Mouse (Mus musculus): ENCODE data around the gene Gm17359.

Gm17359 gene

DNA sequence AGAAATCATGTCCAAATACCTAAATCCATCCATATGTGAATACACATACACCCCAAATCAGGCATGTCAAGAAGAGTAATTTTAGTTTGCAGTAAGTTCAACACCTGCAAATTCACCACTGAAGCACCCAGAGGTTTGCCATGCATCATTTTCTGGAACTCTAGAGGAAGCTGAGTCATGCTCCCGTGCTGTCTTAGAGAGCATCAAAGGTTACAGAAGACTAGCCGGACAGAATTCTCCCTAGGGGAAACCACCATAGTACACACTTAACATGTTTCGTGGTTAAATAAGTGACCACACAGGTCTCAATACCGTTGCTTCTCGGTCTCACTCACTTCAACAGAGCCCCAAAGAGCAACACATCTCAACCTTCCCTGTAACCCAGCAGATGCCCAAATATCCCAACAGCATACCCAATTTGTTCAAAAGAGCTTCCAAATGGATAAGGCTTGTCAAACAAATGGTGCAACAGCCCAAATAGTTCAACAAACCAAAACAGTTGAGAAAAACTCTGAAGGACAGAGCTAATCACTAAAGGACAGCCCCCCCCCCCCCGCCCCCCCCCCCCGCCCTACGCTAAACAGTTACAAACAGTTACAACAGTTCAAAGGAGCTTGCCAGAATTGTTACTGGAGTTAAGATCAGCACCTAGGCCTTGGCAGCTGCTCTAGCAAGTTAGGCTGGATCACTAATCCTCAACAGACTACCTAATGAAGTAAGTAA is at the start of gene Gm17359:
Gene Gm17359, plus strand, starts transcription at position 618 of the 723 bp plus-strand sequence.
- no peak for DNase-seq (ENCODE audit: low spot score)

DNA sequence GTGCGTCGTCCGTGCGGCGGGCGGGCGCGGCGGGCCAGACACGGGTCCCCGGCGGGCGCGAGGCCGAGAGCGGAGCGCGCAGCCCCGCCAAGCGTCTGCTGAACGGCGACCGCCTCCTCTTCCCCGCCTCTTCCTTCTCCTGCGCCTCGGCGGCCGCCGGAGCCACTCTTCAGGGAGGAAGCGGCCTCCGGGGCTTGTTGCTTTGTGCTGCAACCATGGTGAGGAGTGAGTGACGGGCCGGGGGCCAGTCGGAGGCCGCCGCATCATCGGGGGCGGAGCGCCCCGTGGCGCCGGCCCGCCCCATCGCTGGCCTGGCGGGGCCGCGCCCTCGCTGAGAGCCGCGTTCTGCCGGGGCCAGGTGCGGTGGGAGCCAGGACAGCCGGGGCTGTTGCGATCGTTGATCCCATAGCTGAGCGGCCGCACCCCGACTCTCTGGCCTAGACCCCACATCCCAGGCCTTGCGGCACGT is 49.3 kb upstream of the Gm17359 start:
- peak; percentile 84 for DNase-seq (ENCODE audit: low spot score)

DNA sequence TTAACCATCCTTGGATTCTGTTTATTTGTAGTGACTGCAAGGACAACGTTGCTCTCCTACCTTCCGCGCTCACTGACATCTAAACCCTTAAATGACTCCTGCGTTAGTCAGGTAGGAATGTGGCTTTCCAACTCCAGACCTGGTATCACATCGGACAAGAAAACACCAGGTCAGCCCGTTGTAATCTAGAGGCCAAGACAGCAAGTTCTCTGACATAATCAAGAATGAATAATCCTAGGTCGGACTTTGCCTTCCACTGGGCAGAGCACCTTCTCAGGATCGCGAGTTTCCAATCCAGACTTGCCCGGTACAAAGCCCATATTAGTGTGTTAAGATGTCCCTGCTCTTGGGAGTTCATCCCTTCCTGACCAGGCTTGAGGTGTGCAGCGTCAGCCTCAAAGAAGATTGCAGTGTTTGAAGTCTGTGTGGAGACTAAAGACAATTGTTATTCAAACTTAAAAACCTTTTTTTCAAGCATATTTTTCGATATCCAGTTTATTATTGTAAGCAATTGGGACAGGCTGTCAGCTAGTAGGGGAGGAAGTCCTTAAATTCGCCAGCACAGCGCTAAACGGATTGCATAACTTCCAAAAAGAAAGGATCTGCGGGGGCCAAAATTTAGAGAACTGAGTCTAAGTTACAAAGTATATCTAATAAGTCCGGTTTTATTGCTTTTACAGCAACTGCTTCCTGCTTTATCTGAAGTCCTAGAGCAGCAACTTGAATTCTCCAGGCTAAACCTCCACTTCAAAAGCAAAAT is 48.6 kb upstream of the Gm17359 start:
- no peak for DNase-seq (ENCODE audit: low spot score)

DNA sequence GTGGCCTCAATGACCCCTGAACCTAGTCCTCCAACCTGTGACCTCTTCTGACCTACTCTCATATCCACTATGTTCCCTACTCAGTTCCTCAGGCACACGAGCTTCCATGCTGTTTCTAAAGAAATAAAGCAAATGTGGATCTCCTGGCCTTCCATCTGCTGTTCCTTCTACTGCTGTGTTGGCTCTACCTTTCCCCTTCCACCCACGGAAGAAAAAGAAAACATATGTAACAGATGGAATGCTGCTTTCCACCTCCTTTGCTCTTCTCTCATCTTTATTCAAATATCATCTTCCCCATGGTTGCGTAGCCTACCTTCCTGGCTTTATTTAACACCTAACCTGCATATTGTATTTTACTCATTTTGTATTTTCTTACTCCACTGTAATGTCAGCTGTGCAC is 47.4 kb upstream of the Gm17359 start:
- no peak for DNase-seq (ENCODE audit: low spot score)

DNA sequence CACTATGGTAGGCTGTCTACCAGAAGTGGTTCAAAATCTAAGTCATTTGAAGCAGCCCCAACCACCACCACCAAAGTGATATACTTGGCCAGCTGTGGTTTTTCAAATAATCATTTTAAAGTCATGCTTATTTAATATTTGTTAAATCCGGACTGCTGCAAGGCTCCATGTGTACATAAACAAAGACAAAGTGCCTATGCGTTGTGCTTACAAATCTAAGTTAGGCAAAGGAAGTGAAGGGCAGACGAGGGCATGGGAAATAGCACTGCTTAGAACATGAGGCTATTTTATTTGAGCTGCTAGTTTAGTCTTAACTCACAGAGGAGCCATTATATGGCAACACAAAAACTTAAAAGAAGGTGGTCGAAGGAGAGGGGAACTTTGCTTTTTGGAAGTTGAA is 43.4 kb upstream of the Gm17359 start:
- no peak for DNase-seq (ENCODE audit: low spot score)

DNA sequence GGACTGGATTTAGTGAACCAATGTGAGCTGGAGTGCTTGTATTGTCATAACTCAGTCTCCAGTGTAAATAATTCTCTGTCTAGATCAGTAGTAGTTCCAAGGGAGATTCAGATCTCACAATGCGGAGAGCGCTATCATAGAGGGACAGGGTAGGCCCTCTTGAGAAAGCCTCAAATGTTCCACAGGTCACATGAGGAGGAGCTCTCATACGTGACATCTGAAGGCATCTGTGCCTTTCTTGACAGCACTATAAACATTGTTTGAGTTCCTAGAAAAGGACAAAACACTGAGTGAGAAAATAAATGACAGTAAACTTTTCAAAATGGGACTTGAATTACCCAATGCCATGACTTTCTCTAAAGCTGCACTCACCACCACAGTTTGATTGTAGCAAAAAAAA is 41.8 kb upstream of the Gm17359 start:
- DNase-seq (ENCODE audit: low spot score), result no peak

DNA sequence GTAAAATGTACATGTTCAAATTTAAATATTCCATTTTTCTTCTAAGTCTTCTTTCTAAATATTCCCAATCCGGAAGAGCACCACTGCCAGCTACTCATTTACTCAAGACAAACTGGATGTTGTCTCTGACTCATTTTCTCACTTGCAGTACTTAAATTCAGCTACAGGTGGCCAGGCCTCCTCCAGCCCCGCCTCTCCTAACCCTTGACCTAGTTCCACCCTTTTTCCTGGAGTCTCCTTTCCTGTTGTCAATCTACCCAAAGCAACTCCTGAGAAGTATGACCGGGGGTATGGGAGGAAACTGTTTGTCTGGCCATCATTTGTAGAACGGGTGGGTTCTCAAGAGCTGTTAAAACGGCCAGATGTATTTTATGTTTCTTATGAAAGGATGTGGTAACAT is 40.4 kb upstream of the Gm17359 start:
- DNase-seq (ENCODE audit: low spot score), result no peak

DNA sequence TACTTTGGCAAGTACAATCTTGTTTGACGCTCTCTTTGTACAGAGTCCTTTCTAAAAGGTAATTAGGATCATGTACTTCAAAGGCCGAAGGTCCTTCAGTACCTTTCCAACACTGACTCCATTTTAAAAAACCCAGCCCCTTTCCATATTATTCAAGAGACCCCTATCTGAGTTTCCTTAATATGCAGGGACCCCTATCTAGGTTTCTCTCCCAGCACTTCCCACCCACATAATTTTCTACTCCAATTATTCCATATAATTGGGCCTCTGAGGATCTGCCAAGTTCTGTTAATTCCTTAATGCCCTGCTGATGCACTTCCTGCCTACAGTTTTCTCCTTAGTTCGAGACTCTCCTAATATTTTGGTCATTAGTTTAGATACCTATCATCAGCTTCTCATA is 39.9 kb upstream of the Gm17359 start:
- DNase-seq (ENCODE audit: low spot score), result no peak

DNA sequence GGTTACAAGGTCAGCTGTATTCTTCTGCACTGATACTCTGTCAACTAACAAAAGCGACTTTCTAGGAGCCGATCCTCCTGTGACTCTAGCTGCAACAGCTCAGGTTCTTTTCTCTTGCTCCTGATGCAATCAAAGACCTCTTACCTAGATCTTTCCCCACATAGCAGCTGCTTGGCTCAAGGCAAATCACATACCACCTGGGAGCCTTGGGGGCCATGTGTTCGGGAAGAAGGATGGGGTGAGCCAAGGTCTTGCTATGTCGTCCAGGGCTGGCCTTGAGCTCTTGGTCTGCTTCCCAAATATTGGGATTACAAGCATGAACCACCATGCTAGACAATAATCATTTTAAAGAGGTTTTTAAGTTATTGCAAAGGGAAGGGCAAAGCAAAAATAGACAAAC is 39.2 kb upstream of the Gm17359 start:
- no peak for DNase-seq (ENCODE audit: low spot score)

DNA sequence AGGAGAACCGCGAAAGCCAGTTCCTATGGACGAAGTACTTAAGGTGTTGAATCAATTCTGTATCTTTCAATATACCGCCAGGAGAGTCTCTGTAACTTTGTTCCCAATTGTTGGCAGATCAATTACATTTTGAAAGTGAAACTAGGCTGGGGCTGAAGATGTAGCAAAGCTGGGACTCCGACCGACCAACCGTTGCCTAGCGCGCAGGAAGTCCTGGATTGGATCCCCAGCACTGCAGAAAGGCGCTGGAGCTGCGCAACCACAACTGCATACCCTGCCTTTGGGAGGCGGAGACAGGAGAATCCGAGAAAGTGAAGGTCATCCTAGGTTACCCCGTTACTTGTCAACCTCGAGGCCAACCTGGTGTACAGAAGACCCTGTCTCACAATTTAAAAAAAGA is 37.1 kb upstream of the Gm17359 start:
- no peak for DNase-seq (ENCODE audit: low spot score)

DNA sequence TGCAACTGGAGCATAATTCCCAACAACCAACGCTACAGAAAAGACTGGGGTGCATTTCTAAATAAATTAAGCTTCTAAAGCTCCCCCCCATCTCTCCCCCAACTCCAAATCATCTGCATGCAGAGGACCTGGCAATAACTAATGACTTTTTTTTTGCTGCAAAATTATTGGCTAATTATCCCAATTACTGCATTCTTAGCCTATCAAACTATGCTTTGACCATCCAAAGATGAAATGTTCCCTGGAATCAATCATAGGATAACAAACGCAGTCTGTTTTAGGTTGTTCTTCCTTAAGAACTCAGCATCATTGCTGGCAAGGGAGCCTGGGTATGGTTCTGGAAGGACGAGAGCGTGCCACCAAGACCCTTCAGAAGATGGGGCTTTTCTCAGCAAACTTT is 27.9 kb upstream of the Gm17359 start:
- no peak for DNase-seq (ENCODE audit: low spot score)

DNA sequence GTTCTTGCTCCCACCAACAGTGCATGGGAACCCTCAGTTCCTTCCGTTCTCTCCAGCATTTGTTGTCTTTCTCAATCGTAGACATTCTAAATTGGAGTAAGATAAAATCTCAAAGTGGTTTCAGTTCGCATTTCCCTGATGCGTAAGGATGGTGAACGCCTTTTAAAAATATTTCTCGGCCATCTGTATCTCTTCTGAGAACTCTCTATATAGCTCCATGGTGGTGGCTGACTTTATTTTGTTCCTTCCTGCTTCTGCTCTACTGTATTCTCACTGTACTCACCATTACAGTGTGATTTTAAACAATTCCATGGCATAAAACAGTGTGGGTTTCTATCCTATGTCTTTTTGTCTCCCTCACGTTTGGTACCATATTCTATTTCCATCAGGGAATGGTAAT is 26.3 kb upstream of the Gm17359 start:
- DNase-seq (ENCODE audit: low spot score), result no peak

DNA sequence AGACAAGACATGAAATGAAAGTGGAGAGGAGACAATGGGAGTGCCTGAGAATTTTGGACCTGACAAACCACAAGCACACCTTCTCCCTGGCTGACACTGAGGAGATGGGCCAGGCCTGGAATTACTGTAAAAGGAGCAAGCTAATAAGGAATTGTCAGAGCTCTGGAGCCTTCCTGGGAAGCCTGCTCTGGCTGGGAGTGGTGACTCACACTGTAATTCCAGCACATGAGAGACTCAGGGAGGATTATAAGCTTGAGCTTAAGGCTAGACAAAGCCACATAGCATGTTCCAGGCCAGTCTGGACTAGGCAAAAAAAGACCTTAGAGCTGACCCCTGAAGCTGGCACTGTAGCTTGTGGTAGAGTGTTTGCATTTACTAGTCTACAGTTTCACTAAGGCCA is 24.6 kb upstream of the Gm17359 start:
- no peak for DNase-seq (ENCODE audit: low spot score)

DNA sequence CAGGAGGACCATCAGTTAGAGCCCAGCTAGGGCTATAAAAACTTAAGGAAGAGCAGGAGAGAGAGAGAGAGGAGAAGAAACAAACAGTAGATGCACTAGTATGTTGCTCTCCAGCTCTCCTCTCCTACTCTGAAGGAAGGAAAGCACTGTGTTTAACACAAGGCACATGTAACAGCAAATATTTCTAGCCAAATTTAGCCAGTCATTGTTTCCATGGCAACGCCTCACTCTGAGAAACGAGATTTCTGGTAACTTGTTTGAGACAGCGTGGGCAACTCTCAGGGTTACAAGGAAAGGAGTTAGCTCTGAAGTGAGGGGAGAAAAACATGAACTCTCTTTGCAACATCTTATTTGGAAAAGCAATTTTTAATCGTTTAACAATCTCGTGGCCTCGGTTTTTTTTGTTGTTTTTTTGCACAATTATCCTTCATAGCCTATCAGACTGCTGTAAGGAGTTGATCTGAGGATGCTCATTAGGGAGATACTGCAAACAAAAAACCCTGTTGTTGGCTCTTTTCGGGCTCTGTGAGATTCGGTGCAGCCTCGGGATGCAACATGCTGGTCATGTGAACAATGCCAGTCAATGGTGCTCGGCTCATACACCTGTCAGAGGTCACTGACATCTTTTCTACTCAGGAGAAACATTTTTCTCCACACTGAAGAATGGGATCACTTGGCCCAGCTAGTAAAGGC is 22.3 kb upstream of the Gm17359 start:
- DNase-seq (ENCODE audit: low spot score), result no peak

DNA sequence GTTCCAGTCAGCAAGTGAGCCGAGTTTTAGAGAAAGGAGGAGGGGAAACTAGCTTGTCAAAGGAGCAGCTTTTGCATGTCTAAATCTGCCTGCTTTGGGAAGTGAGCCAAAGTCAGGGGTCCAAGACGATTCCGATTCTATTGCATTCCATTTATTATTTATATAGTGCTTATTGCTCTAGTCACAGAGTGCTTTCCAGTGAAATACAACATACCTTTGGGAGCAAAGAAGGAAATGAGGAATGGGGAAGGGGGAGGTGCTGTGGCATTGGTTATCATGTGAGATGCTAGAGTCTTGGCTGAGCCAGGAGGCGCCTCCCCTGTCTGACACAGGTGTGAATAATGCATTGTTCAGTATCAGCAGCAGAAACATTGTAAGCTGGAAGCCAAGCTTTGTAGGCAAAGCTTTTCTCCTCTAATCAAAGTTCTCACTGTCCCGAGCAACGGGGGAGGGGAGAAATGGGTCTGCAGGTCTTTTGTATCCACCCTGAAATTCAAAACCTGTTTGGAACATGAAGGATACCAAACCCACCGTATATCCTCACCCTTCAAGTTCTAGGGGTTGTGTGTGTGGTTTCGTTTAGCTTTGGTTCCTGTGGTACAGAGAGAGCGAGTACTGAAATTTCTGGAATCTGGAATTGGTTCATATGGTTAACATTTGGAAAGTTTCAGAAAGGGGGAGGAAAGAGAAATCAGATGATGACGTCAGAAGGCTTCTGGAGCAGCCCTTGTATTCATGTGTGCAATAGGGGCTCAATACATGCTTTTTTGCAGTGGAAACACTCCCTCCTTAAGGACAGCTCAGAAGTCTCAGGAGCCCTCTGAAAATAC is 11.5 kb upstream of the Gm17359 start:
- DNase-seq (ENCODE audit: low spot score), result no peak

DNA sequence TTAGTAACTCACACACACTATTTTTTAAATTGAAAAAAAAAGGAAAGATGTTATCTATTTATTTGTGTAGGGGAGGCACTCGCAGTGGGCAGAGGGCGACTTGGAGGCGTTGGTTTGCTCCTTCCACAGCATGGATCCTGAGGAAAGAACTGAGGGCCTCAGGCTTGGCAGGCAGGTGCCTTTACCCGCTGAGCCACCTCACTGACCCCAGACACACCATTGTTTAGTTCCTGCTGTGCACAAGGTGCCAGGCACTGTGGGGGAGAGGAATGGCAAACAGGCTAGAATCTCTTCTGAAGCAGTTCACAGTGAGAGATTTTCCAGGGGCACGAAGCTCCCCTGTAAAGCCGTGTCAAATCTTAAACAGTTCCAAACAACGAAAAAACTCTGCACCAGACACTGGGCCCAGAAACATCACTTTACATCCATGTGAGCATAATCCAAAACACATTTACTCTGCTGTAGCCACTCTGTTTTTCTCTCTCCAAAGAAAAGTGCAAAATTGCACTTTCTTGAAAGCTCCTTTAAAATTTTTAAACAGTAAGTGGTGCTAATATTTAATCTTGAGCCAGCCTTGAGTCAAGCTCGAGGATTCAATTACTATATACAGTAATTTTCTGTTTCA is 6.7 kb upstream of the Gm17359 start:
- DNase-seq (ENCODE audit: low spot score), result no peak

DNA sequence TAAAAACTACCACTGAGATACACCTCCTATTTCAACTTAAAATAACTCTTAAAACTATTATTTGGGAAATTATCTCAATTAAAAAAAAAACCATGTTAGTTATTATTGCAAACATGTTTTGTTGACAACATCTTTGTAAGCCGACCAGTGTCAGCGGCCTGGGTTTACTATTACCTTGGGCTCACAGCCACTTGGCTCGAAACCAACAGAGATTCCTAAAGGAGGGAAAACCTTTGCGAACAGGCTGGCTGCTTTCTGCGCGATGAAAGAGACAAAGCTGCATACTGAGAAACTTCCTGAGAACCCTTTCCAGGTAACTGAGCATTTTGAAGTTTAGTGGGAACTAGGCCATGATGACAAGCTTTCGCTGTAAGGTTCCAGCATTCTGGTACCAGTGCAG is 3.4 kb upstream of the Gm17359 start:
- no peak for DNase-seq (ENCODE audit: low spot score)

DNA sequence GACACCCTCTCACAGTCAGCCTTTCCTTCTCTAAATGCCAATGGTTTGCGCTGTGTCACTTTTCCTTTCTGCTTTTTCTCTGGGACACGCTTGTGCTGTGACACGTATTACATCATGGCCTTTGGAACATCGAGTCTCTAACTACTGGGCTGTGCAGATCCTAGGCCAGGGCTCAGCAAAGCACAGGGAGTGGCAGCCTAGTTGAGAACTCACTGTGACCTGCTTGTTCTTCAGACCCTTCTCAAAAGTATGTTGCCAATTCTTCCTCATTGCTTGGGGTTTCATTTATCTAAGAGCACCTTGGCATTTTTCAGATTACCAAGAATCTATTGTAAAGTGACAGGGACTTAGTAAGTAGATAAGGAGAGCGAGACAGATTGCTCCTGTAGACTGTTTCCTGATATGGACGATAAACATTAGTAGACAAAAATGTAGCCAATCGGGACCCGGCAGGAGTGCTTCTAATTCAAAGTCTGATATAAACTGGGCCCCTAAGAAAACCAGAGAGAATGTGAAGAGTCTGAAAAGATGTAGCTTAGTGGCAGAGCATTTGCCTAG is 2.7 kb upstream of the Gm17359 start:
- DNase-seq (ENCODE audit: low spot score), result no peak

DNA sequence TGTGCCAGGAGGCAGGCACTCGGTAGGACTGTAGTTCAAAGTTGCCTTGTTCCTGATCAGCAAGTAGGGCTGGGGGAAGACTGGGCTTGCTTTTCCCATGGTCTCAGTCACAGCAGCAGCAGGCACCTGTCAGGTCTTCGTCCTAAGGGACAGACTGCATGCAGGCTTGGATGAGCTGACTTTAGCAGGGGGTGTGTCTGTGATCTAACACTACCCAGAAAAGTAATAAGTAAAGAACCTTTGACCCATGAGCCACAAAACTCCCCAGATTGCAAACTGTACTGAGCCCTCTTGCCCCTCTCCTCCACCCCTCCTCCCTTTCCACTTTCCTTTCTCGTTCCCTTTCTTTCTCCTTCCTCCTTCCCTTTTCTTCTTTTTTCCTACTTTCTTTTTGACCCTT is 4.3 kb downstream of the Gm17359 start:
- DNase-seq (ENCODE audit: low spot score), result no peak

DNA sequence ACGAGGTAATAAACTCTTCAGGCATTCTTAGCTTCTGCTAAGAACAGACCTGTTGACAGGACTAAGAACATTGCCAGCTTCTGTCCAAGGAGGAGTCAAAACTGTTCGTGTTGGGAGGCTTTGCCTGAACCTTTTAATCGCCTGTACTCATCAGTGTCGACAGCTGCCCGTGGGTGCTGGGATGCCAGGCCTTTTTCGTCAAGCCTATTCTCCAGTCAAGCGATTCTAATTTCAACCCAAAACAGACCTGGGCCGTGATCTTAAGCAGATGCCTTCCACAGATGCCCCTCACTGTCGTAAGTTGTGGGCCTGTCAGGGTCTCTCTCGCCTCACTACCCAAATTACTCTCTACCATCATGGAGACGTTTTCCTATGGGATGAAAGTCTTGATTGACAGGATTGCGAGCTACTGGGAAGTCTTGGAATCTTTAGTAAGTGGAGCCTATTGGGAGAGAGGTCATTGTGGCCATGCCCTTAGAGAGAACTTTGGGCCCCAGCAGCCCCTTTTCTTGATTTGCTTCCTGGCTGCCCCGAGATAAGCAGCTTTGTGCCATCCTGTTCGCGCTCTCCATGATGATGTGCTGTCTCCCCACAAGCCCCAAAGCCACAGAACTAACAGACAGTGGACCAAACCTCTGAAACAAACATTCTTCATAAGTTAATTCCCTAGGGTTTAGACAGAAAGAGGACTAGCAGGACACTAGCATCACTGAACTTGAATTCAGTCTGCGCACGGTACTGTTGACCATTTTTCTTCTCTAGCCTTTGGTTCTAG is 6.7 kb downstream of the Gm17359 start:
- DNase-seq (ENCODE audit: low spot score), result no peak

DNA sequence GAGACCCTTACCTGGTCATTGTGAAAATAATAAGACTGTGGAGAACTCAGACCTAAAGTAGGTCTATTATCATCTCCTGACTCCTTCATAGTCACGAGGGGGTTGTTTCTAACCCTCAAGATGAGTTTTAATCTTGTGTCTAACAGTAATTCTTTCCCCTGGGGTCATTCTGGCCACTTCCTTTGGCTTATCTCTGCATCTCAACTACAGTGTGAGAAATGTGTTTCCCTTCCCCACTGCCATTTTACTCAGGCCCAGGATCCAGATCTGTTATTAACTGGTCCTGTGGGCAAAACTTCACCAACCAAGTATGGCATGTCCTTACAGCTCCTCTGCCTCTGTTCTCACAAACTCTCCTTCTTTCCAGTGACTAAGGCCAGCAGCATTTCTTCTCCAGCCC is 12.8 kb downstream of the Gm17359 start:
- DNase-seq (ENCODE audit: low spot score), result no peak
